Mouse (Mus musculus): ENCODE data around the gene Unc93a.
"Not testable (repeated sequence)": the region's sequence is repeated elsewhere in the genome, so short reads cannot be mapped to it uniquely, and the experiment has no call there.

Unc93a gene

DNA sequence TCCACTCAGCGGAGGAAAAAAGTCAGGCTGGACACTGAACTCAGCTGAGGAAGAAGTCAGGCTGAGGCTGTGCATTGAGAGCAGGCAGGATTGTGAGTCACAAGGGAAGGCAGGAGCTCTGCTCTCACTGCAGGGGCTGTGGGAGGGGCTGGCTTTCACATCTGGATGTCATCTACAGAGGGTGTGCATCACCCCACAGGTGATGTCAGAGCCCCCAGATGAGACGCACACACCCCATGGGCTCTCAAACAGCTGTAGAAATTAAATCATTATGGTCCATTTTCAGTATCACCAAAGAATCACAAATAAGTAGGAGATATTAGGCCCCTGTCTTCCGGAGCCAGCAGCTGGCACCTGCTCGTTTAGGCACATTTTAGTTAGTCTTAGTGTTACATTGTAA, at the start of gene Unc93a:
TSS of gene Unc93a (minus strand) at position 101 of the 400 bp plus-strand sequence.
- in situ Hi-C loops (cut with MboI; ENCODE audit: unreplicated experiment in 2 of 2), result not testable (repeated sequence)

DNA sequence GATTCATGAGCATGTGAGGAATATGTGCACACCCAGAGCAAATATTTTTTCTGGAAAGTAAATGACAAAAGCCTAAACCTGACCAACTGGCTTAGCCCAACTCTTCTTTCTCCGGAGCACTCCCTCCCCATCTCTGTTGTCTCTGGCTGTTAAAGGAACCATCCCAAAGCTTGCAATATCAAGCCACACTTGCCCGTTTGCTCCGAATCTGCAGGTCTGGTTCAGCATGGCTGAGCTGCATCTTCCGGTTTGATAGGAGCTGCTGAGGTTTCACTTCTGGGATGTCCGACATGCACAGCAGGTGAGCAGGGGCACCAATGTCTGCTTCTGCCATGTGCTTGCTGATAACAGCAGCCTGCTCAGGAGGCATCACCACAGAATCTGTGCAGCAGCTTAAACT, 48.9 kb upstream of the Unc93a start:
- in situ Hi-C loops (cut with MboI; ENCODE audit: unreplicated experiment in 2 of 2), result not testable (repeated sequence)

DNA sequence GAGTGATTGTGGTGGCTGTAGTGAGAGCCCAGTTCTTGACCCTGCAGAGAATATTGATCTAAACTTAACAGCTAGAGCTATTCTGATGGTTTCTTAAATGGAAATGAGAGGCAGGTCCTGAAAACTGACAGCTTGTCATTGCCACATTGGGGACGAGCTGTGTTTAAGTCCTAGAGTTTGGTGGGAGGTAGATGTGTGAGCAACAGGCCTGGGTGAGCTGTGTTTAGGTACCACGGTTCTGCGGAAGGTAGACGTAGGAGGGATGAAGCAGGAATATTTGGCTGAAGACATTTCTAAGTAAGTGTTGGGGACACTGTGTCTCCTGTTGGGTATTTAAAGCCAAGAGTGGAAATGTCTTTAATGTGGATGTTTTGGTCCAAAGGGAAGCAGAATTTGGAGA, 47.4 kb upstream of the Unc93a start:
- in situ Hi-C loops (cut with MboI; ENCODE audit: unreplicated experiment in 2 of 2), result loop anchor here in 1 of 2 experiments (10.0 kb wide), 1 partner anchor 276 kb away; no protein-coding TSS in a partner anchor

DNA sequence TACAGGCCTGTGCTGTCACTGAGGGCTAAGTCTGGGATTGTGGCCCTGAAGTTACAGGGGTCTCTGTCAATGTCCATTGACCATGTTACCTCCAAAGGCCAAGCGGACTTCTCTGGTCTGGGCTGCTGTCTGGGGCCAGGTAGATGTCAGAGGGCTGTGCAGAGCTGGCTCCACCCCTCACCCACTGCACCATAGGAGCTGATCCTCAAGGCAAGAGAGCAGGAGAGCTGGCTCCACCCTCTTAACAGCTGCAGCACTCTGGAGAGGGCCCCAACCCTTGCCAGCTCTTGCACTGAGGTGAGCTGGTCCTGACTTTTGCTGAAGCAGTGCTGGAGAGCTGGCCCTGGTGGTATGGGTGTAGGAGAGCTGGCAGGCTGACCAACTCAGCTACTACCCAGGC, 46.2 kb upstream of the Unc93a start:
- in situ Hi-C loops (cut with MboI; ENCODE audit: unreplicated experiment in 2 of 2), result loop anchor here in 1 of 2 experiments (10.0 kb wide), 1 partner anchor 277 kb away; no protein-coding TSS in a partner anchor

DNA sequence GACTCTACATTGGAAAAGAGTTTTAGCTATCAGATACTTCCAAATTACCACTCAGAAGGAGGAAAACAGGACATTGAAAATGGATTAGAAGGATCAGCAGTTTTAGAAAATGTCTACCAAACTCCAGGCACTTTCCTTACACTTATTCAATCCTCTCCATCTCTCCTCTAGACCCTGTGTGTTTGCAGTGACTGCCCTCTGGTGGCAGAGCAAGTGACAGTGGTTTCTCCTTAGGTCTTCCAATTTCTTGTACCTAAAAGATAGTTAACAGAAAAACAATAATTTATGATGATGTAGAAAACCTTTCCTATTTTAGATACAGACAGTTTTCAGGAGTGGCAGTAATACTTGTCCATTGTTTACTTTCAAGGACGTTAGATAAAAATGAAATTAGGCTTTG, 44.0 kb upstream of the Unc93a start:
- in situ Hi-C loops (cut with MboI; ENCODE audit: unreplicated experiment in 2 of 2), result loop anchor here in 1 of 2 experiments (10.0 kb wide), 1 partner anchor 279 kb away; no protein-coding TSS in a partner anchor

DNA sequence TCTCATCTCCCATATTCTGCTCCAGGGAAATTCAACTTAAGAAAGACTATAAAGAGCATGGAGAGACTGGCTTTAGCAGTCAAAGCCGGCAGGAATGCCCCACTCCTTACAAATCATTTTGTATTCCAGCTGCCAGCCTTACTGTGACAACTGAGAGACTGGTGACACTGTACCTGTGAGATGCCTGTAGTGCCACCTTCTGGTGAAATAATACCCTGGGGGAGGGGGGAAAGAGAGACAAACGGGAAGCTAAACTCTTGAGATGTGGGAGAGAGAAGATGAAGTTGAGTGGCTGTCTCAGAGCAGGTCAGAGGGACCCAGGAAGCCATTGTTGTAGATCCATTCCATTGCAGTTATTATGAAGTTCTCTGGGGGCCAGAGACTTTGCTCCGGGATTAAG, 42.4 kb upstream of the Unc93a start:
- in situ Hi-C loops (cut with MboI; ENCODE audit: unreplicated experiment in 2 of 2), result loop anchor here in 1 of 2 experiments (10.0 kb wide), 1 partner anchor 281 kb away; no protein-coding TSS in a partner anchor

DNA sequence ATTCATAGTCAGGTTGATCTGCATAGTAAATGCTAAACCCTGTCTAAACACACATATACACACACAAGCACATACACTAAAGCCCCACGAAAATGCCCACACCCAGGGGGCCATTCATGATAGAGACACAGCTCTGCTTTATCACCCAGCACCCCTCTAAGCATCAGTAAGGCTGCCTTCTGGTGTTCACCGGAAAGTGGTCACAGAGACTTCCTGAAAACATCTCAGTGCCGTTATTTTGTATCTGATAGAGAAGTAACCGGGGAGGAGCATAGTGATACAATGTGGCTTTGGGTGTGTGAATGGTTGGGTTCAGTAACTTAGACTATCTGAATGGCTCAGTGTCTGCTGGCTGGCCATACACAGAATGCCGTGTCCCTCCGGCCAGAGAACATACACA, 42.0 kb upstream of the Unc93a start:
- in situ Hi-C loops (cut with MboI; ENCODE audit: unreplicated experiment in 2 of 2), result loop anchor here in 1 of 2 experiments (10.0 kb wide), 1 partner anchor 281 kb away; no protein-coding TSS in a partner anchor

DNA sequence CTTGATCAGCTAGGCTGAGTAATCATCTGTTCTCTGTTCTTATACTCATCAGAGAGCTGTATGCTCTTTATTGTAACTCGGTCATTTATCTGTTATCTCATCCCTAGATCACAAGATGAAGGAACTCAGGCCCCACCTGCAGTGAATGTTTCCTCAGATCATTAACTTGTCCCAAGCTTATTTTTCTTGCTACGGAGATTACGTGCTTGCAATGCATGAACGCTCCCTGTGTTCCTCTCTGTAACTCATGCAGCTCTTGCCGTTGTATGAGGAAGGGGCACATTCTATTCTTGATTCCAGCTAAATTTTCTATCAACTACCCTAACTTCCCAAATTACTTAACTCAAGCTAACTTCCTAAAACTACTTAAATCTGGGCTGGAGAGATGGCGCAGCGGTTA, 14.5 kb upstream of the Unc93a start:
- in situ Hi-C loops (cut with MboI; ENCODE audit: unreplicated experiment in 2 of 2), result not testable (repeated sequence)

DNA sequence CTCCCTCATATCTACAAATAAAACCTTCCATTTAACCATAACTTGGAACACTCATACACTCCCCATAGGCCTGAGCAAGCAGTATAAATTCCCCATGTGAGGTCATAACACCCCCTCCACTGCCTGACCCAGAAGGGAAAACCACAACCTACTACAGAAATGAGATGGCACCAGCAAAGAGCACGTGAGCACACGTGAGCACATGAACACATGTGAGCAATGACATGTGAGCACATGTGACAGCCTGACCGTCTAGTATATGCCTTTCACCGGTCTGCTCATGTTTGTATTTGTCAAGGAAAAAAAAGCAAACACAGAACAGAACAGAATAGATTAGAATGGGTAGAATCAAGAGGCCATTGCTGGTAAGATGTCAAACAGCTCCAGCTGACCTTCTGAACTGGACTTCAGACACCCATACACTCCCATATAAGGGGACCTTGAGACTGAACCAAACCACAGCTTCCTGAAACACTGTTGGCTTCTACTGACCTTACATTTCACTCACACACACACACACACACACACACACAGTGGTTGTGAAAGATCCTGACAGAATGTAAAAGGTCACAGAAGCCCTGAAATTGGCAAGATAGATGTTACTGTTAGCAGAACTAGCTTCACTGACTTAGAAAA, 13.1 kb upstream of the Unc93a start:
- in situ Hi-C loops (cut with MboI; ENCODE audit: unreplicated experiment in 2 of 2), result not testable (repeated sequence)

DNA sequence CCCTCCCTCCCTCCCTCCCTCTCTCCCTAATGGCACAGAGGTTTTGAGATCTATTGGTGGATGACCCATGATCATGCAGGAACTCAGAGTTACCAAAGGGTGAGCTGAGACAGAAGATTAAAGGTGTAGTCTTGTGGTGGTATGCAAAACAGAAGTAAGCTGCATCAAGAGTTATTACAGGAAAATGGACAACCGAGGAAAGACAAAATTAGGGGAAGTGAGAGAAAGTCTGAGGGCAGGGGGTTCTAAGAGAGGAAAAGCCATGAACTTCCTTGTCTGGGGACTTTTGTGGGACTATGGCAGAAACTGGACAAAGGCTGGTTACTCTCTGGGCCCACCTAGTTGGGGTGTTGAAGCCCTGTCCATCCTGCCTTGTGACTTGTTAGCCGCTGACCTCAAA, 11.1 kb upstream of the Unc93a start:
- in situ Hi-C loops (cut with MboI; ENCODE audit: unreplicated experiment in 2 of 2), result not testable (repeated sequence)

DNA sequence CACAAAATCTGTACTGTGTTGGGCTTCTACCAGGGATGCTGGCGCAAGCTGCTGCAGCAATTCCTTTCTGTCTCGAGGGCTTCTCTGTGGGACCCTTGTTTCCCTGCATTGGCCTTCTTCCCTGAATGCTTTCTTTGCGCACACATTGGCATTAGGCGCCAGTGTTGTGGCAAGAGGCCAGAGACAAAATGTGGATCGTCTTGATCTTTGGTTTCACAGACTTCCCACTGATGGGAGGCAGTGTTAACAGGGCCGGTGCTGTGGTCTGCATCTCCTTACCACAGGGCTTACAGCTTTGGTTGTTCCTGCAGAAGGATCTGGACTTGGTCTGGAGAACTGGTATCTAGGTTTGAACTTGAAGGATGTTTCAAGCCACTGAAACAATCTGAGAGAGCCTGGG, 3.7 kb upstream of the Unc93a start:
- in situ Hi-C loops (cut with MboI; ENCODE audit: unreplicated experiment in 2 of 2), result not testable (repeated sequence)

DNA sequence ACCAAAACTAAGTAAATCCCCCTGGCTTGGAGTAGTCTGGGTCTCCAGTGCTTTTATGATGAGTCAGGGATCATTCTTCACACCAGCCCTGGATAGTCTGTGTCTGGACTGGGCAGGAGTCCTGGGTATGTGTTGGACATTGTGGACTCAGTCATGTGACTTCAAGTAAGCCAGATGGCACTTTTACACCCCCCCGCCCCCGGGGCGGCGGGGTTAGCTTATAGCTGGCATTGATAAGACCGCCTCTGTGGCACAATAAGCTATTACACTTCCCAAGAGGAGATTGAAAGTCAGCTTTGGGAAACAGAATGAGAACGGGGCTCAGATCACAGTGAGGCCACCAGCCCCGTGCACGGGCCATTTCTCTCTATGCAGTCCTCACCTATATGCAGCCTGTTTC, 742 bp upstream of the Unc93a start:
- in situ Hi-C loops (cut with MboI; ENCODE audit: unreplicated experiment in 2 of 2), result not testable (repeated sequence)

DNA sequence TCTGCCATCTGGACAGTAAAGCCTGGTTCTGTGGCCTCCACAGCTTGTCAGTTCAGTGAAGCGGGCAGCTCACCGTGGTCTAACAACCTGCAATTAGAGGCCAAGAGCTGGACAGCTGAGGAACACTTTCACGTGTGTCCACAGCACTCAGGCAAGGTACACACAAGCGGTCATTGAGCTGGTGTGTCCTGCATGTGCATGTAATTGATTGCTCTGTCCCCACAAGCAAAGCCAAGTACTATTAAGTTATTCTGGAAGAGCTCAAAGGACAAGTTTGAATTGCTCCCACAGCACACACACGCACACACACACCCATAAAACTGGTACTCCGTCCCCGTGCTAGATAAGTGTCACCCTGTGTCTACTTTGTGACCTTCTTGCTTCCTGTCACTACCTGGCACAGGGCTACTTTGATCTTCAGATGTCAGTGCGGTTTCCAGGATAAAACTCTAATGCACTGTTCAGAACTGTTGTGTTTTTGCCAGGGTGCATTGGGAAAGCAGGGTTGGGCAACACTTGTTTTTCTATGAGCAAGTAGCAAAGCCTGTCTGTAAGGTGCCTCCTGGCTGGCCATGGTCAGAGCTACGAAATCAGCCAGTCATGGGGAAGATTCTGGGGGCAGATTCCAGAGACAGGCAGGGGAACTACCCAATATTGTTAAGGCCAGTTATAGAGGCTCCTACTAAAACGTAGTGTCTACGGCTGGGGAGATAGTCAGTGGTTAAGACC, 1.7 kb downstream of the Unc93a start:
- in situ Hi-C loops (cut with MboI; ENCODE audit: unreplicated experiment in 2 of 2), result not testable (repeated sequence)

DNA sequence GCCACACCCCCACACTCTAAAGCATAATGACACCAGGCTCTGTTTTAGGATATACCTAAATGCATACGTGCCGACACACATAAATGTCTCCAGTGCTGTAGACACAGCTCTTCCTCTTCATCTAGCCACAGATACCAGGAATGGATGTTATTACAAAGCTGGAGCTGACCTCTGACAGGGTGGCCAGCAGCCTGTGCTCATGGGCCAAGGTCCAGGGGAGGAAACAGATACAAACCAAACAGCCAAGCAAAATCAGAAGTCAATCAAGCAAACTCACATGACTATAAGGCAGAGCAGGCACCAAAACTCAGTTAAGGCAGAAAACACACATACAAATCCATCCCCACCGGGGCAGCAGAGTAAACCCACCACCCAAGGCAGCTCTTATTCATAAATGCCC, 2.3 kb downstream of the Unc93a start:
- in situ Hi-C loops (cut with MboI; ENCODE audit: unreplicated experiment in 2 of 2), result not testable (repeated sequence)

DNA sequence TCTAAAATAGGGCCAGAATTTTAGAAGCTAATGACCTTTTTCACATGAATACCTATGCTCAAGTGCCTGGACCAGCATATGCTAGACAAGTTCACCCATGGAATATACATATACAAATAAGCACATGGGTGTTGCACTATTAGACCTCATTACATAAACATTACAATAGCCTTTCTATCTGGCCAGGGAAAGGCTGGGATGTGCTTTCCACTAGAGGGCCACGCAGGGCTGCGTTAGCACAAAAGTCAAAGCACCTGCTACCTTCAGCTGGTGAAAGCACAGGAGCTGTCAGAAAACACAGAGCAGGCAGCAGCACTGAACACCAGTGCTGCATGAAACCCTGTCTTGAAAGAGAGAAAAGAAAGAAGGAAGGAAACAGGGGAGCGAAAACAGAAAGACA, 7.4 kb downstream of the Unc93a start:
- in situ Hi-C loops (cut with MboI; ENCODE audit: unreplicated experiment in 2 of 2), result not testable (repeated sequence)

DNA sequence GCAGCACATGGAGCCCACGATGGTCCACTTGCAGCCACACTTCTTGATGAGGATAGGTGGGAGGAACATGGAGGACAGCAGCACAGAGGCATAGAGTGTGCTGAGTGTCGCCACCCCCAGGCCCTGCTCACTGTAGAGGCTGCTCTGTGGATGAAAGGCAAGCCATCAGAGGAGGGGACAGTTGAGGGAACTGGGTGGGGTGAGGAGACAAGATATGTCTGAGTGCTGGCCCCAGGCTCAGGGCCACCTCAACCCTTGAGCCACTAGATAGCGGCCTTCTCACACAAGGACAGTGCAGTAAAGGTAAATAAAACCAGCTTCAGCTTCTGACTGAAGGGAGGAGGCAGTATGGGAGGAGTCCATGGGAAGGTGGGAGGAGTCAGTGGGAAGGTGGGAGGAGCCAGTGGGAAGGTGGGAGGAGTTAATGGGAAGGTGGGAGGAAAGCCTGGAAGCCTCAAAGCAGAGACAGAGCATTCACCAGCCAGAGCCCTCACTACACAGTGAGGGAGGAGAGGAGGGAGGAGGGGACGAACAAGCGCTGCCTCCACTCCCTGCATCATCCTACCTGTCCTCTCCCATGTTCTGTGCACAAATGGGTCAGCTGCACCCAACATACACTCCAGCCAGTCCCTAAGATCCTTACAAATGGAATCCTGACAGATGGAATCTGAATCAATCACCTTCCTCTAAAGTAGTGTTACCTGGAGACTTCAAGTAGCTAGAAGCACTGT, 8.1 kb downstream of the Unc93a start:
- in situ Hi-C loops (cut with MboI; ENCODE audit: unreplicated experiment in 2 of 2), result not testable (repeated sequence)

DNA sequence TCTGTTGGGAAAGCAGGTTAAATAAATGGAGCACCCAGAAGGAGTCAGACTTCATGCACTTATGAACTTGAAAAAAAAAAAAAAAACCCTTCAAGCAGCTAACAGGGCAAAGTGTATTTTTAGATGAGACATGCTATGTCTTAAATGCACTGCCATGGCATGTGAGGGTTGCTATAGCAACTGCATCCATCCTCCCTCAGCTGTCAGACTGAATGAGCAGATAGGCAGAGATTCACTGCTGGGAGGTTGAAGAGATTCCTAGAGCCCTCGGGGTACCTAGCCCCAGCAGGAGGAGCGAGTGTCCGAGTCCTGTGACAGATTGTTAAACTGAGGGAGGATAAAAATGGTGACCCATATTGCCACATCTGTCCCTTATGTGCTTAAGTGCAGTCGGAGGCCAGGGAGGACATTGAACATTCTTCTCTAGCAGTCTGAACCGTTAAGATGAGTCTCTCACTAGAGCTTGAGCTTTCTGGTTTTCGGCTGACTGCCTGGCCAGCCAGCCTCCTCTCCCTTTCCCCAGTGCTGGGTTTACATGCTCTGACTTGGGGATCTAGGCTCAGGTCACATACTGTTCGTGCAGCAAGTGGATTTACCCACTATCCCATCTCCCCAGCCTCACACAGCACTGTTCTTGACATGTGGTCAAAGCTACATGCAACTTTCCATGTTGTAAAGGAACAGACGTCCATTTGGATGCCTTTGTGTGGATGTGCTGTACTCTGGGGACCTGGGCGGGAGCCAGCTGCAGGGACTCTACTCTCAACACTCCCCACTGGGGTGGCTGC, 18.9 kb downstream of the Unc93a start:
- in situ Hi-C loops (cut with MboI; ENCODE audit: unreplicated experiment in 2 of 2), result not testable (repeated sequence)

DNA sequence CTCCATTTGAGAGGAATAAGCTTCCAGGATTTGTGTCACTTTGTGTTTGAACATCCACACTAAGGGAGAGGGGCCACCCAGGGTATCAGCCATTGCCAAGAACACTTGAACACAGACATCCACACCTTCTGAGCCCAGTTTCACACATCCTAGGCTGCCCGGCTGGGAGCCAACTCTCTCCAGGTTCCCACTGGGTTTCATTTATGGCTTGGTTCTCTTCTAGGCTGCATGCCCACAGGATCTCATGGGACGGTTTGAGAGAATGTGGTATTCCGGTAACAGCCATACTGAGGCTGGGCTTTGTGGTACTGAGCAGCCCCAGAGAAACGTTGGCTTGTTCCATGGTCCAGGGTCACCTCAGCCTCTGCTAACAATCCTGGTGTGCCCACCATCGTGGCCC, 25.0 kb downstream of the Unc93a start:
- in situ Hi-C loops (cut with MboI; ENCODE audit: unreplicated experiment in 2 of 2), result not testable (repeated sequence)

DNA sequence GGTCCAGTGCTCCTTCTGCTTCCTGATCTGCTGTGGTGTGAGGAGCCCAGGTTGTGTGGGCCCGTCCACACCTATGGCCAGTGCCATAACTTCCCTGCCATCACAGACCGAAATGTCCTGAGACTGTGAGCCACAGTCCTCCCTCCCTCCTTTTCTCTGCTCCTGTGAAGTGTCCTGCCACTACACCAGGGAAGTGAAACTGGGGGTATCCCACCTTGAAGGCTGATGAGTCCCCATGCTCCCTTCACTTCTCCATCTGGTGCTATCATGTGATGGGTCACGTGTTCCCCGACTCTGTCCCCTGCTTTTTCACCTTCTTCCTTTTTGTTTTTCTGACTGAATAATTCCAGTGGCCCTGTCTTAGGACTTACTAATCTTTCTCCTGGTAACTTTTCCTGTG, 38.6 kb downstream of the Unc93a start:
- in situ Hi-C loops (cut with MboI; ENCODE audit: unreplicated experiment in 2 of 2), result not testable (repeated sequence)

DNA sequence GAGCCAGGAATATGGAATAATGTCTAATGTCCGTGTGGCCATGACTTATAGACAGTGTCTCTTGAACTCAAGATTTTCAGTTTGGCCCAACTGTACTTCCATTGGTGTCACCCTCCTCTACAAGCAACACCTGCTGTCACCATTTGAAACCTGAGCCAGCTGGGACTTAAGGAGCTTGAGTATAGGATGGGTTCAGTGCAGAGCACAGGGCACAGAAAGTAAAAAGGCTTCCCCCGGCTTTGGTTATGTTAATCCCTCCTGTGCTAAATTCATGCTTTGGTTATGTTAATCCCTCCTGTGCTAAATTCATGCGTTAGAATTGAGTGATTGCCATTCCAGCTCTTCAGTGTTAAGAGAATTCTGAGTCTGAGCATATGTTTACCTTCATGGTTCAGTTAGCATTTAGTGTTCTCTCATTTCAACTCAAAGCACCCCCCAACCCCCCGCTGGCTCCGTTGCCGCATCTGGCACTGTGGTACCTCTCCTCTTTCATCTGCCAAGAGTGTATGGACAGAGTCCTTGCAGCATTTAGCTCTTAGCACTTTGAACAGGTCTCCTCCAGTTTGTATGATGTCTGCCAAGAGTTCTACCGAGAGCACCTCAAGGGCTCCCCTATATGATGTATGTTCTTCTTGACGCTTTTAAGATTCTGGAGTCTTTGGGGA, 39.4 kb downstream of the Unc93a start:
- in situ Hi-C loops (cut with MboI; ENCODE audit: unreplicated experiment in 2 of 2), result not testable (repeated sequence)
